Mouse (Mus musculus): ENCODE measurements around the gene 9930022D16Rik. TPM values are rescaled to one million over a fixed set of nuclear protein-coding genes. Genes with fewer than 3 reads are reported as not detected.

The 9930022D16Rik gene
- polyA plus RNA-seq, 1 experiment from 2014 or later, result not detected

DNA sequence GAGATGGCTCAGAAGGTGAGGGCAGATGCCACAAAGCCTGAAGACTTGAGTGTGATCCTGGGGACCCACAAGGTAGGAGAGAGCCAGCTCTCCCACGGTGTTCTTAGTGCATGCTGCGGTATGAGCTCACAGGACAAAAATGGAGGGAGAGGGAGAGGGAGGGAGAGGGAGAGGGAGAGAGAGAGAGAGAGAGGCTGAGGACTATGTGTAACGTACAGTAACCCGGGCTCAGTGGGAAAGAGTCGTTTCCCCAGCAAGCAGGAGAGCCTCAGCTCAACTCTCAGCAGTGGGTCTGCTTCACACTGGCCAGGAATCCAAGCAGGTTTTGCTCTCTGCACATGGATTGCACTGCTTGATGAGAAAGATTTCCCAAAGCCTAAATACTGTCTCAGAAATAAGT is 25.5 kb downstream of the 9930022D16Rik start:
- H3K27me3 ChIP-seq (ENCODE audit: control insufficient read depth, insufficient read depth, low read depth, low read length), result no peaks in the 10 kb centered on the region
- H3K27ac ChIP-seq (ENCODE audit: low read length), result no peak overlapping the region

DNA sequence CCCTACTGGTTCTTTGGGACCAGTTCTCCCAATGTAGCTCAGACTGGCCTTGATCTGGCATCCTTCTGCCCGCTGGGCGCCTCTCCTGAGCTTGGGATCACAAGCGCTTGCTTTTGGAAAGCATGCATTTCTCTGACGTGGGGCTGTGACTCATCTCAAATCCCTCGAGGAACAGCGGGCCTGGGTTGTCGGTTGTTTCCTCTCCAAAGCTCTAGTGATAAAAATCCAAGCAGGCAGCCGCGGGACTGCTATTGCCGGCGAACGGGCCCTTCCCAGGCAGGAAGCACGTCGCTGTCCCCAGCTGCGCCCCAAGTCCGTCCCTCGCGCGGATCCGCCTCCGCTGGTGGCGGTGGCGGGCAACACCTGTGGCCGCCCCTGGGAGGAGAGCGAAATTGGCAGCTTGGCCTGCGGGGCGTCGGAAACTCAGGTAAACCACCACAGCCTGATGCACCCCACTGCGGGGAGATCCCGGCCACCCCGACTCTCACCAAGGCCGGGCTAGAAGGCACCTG is 26.2 kb downstream of the 9930022D16Rik start:
- peak overlapping the region; percentile 58 for H3K9ac ChIP-seq (ENCODE audit: low read depth, low read length)
- WGBS, result under 1% methylated on average over 32 of the region's 32 CpGs
- peaks cover 5% of the 10 kb centered on the region; the same call in 1 of the 2 replicates for H3K4me1 ChIP-seq (ENCODE audit: control insufficient read depth, insufficient read depth, low read length)
- peak overlapping the region; percentile 41 for H3K4me3 ChIP-seq (ENCODE audit: low read depth, low read length)
- peaks cover 21% of the 10 kb centered on the region for H3K36me3 ChIP-seq (ENCODE audit: control insufficient read depth, insufficient read depth, low read length)
- peak; percentile 76 for ATAC-seq
- H3K27ac ChIP-seq (ENCODE audit: low read length), result no peak overlapping the region
- no peaks in the 10 kb centered on the region for H3K9me3 ChIP-seq (replicated peaks; ENCODE audit: control insufficient read depth, low read length, poor library complexity, severe bottlenecking)
- no peaks in the 10 kb centered on the region for H3K27me3 ChIP-seq (ENCODE audit: control insufficient read depth, insufficient read depth, low read depth, low read length)
- peak overlapping the region; percentile 64 for H3K4me2 ChIP-seq (ENCODE audit: low read length)

More for the DNA sequence above, 25.5 kb downstream of the 9930022D16Rik start:
- 11% methylated on average over 4 of the region's 5 CpGs for WGBS
- Histone ChIP-seq H3K36me3 (ENCODE audit: control insufficient read depth, insufficient read depth, low read length) (peaks cover 22% of the 10 kb centered on the region), H3K4me2 (ENCODE audit: low read length) (peak overlapping the region; percentile 64), H3K4me1 (ENCODE audit: control insufficient read depth, insufficient read depth, low read length) (peaks cover 5% of the 10 kb centered on the region; the same call in 1 of the 2 replicates), H3K9ac (ENCODE audit: low read depth, low read length) (no peak overlapping the region), H3K9me3 (replicated peaks; ENCODE audit: control insufficient read depth, low read length, poor library complexity, severe bottlenecking) (no peaks in the 10 kb centered on the region), H3K4me3 (ENCODE audit: low read depth, low read length) (no peak overlapping the region)
- 0 out of 2 replicates have a peak, but pooled peaks have one; percentile 21 for ATAC-seq

- peak overlapping the region; percentile 64; the same call in 1 of the 2 replicates for H3K4me2 ChIP-seq (ENCODE audit: low read length)
- H3K27ac ChIP-seq (ENCODE audit: low read length), result no peak overlapping the region
- ATAC-seq, result no peak
- no peaks in the 10 kb centered on the region for H3K9me3 ChIP-seq (replicated peaks; ENCODE audit: control insufficient read depth, low read length, poor library complexity, severe bottlenecking)
- WGBS, result 66% methylated on average over 4 of the region's 4 CpGs
- H3K9ac ChIP-seq (ENCODE audit: low read depth, low read length), result no peak overlapping the region
- H3K27me3 ChIP-seq (ENCODE audit: control insufficient read depth, insufficient read depth, low read depth, low read length), result no peaks in the 10 kb centered on the region
- peaks cover 5% of the 10 kb centered on the region; the same call in 1 of the 2 replicates for H3K4me1 ChIP-seq (ENCODE audit: control insufficient read depth, insufficient read depth, low read length)
- peaks cover 19% of the 10 kb centered on the region for H3K36me3 ChIP-seq (ENCODE audit: control insufficient read depth, insufficient read depth, low read length)
- no peak overlapping the region for H3K4me3 ChIP-seq (ENCODE audit: low read depth, low read length)
These were observed 26.9 kb downstream of the 9930022D16Rik start for GRCm38 (mm10) chr11:109440641-109441040.

GRCm38 (mm10) chr11:109441119-109441518 is 27.4 kb downstream of the 9930022D16Rik start:
- ATAC-seq, result no peak
- 62% methylated on average over 3 of the region's 3 CpGs for WGBS
- H3K9ac ChIP-seq (ENCODE audit: low read depth, low read length), result no peak overlapping the region
- H3K4me2 ChIP-seq (ENCODE audit: low read length), result no peak overlapping the region
- no peaks in the 10 kb centered on the region for H3K9me3 ChIP-seq (replicated peaks; ENCODE audit: control insufficient read depth, low read length, poor library complexity, severe bottlenecking)
- no peak overlapping the region for H3K4me3 ChIP-seq (ENCODE audit: low read depth, low read length)
- peaks cover 16% of the 10 kb centered on the region for H3K36me3 ChIP-seq (ENCODE audit: control insufficient read depth, insufficient read depth, low read length)
- no peak overlapping the region for H3K27ac ChIP-seq (ENCODE audit: low read length)
- peaks cover 5% of the 10 kb centered on the region; the same call in 1 of the 2 replicates for H3K4me1 ChIP-seq (ENCODE audit: control insufficient read depth, insufficient read depth, low read length)
- no peaks in the 10 kb centered on the region for H3K27me3 ChIP-seq (ENCODE audit: control insufficient read depth, insufficient read depth, low read depth, low read length)

DNA sequence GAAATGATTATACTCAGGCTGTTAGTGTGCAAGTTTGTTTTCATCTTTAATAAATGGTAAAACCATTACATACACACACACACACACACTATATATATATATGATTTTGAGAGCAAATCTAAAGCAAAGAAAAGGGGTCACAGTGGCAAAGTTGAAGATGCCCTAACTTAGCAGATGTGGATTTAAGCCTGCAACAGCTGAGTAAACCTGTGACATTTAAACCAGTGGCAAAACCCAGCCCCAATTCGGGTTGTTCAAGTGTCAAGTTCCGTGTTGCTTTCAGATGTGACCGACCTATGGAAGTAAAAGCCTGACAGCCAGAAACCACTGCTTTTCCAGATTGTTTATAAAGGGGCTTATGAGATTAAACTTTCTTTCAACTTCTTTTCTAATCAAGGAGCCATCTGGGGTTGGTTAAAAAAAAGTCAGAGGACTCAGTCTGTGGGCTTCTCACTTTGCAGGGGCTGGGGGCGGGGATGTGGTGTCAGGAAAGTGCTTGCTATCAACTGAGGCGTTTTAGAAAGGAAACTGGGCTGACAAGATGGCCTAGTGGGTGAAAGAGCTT is 28.5 kb downstream of the 9930022D16Rik start:
- WGBS, result 53% methylated on average over 5 of the region's 5 CpGs
- H3K4me2 ChIP-seq (ENCODE audit: low read length), result no peak overlapping the region
- no peaks in the 10 kb centered on the region for H3K27me3 ChIP-seq (ENCODE audit: control insufficient read depth, insufficient read depth, low read depth, low read length)
- H3K36me3 ChIP-seq (ENCODE audit: control insufficient read depth, insufficient read depth, low read length), result peaks cover 6% of the 10 kb centered on the region
- H3K9ac ChIP-seq (ENCODE audit: low read depth, low read length), result no peak overlapping the region
- H3K27ac ChIP-seq (ENCODE audit: low read length), result no peak overlapping the region
- peaks cover 5% of the 10 kb centered on the region; the same call in 1 of the 2 replicates for H3K4me1 ChIP-seq (ENCODE audit: control insufficient read depth, insufficient read depth, low read length)
- no peak overlapping the region for H3K4me3 ChIP-seq (ENCODE audit: low read depth, low read length)
- H3K9me3 ChIP-seq (replicated peaks; ENCODE audit: control insufficient read depth, low read length, poor library complexity, severe bottlenecking), result no peaks in the 10 kb centered on the region
- no peak for ATAC-seq

GRCm38 (mm10) chr11:109443468-109444263 is 29.9 kb downstream of the 9930022D16Rik start:
- Histone ChIP-seq H3K4me3 (ENCODE audit: low read depth, low read length) (no peak overlapping the region), H3K9ac (ENCODE audit: low read depth, low read length) (no peak overlapping the region), H3K4me2 (ENCODE audit: low read length) (no peak overlapping the region), H3K4me1 (ENCODE audit: control insufficient read depth, insufficient read depth, low read length) (peaks cover 5% of the 10 kb centered on the region; the same call in 1 of the 2 replicates), H3K36me3 (ENCODE audit: control insufficient read depth, insufficient read depth, low read length) (no peaks in the 10 kb centered on the region), H3K27ac (ENCODE audit: low read length) (no peak overlapping the region), H3K27me3 (ENCODE audit: control insufficient read depth, insufficient read depth, low read depth, low read length) (no peaks in the 10 kb centered on the region), H3K9me3 (replicated peaks; ENCODE audit: control insufficient read depth, low read length, poor library complexity, severe bottlenecking) (no peaks in the 10 kb centered on the region)
- ATAC-seq, result no peak
- 96% methylated on average over 8 of the region's 8 CpGs for WGBS

- no peak overlapping the region for H3K9ac ChIP-seq (ENCODE audit: low read depth, low read length)
- no peak overlapping the region for H3K27ac ChIP-seq (ENCODE audit: low read length)
- peaks cover 3% of the 10 kb centered on the region; the same call in 1 of the 2 replicates for H3K4me1 ChIP-seq (ENCODE audit: control insufficient read depth, insufficient read depth, low read length)
- WGBS, result 46% methylated on average over 7 of the region's 7 CpGs
- H3K27me3 ChIP-seq (ENCODE audit: control insufficient read depth, insufficient read depth, low read depth, low read length), result no peaks in the 10 kb centered on the region
- no peak overlapping the region for H3K4me2 ChIP-seq (ENCODE audit: low read length)
- H3K36me3 ChIP-seq (ENCODE audit: control insufficient read depth, insufficient read depth, low read length), result no peaks in the 10 kb centered on the region
- H3K9me3 ChIP-seq (replicated peaks; ENCODE audit: control insufficient read depth, low read length, poor library complexity, severe bottlenecking), result no peaks in the 10 kb centered on the region
- no peak for ATAC-seq
- H3K4me3 ChIP-seq (ENCODE audit: low read depth, low read length), result no peak overlapping the region
These were observed 30.9 kb downstream of the 9930022D16Rik start for GRCm38 (mm10) chr11:109444600-109444999.

DNA sequence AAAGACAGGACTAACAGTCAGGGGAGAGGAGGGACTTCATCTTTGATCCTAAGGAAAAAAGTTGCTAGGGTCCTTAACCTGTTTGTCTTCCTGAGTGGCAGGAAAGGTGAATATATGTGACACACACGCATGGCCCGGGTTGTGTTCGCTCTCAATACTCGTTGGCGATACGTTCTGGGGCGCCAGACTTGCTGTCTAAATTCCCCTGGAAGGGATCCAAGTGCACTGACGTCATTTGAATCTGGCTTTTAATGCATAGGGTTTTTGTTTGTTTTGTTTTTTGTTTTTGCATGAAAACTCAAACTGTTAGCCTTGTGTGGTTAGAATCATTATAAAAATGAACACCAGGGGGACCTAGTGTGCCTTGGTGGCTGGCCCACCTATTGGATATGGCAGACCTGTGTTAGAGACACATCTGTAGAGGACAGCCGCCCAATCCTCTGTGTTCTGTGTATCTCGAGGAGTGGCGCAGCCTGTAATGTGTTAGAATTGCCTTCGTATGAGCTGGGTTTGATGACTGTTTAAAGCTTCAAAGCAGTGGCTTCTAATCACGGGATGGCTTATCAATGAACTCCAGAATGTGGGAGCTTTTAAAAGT is 31.8 kb downstream of the 9930022D16Rik start:
- no peaks in the 10 kb centered on the region for H3K9me3 ChIP-seq (replicated peaks; ENCODE audit: control insufficient read depth, low read length, poor library complexity, severe bottlenecking)
- no peaks in the 10 kb centered on the region for H3K36me3 ChIP-seq (ENCODE audit: control insufficient read depth, insufficient read depth, low read length)
- WGBS, result 49% methylated on average over 13 of the region's 13 CpGs
- no peak overlapping the region for H3K4me3 ChIP-seq (ENCODE audit: low read depth, low read length)
- H3K9ac ChIP-seq (ENCODE audit: low read depth, low read length), result no peak overlapping the region
- no peak overlapping the region for H3K4me2 ChIP-seq (ENCODE audit: low read length)
- peak; percentile 39; the same call in 1 of the 2 replicates for ATAC-seq
- no peaks in the 10 kb centered on the region for H3K4me1 ChIP-seq (ENCODE audit: control insufficient read depth, insufficient read depth, low read length)
- H3K27me3 ChIP-seq (ENCODE audit: control insufficient read depth, insufficient read depth, low read depth, low read length), result no peaks in the 10 kb centered on the region
- H3K27ac ChIP-seq (ENCODE audit: low read length), result no peak overlapping the region

Data from midbrain, embryonic 16.5 days (tissue).